Mouse (Mus musculus) heart, postnatal 14 days (tissue): ENCODE data around the gene Hsp90ab1. TPM values are rescaled to one million over a fixed set of nuclear protein-coding genes. Genes with fewer than 3 reads are reported as not detected.
A peak's percentile ranks its signal among the peaks of the same experiment; 100 is the strongest.

Source experiments
- DNase-seq, 2 experiments: peaks; one replicate each; pipeline ENCODE4 v3.0.0; 2021 to 2022
- intact Hi-C: fragments of 180-260 bp; cut with DNase I; formaldehyde crosslinking; loops from one replicate; pipeline ENCODE4 v1.15.1; 2025
- total RNA-seq, 2 experiments: library from RNA; stranded (reverse); gene quantifications; 2 replicates each; pipeline ENCODE4 v1.2.3; 2021

The Hsp90ab1 gene
- total RNA-seq, 2 experiments from 2014 or later: 897 to 986 TPM

- DNase-seq: no peak
- intact Hi-C loops: no loop called here
These were observed 25.4 kb downstream of the Hsp90ab1 start for GRCm38 (mm10) chr17:45547461-45548190.

GRCm38 (mm10) chr17:45546941-45547340 lies 26.1 kb downstream of the Hsp90ab1 start:
- intact Hi-C loops: no loop called here
- no peak for DNase-seq

GRCm38 (mm10) chr17:45545278-45545961 lies 27.7 kb downstream of the Hsp90ab1 start:
- intact Hi-C loops: no loop called here
- DNase-seq: no peak

- DNase-seq: no peak
- intact Hi-C loops: no loop called here
These were observed 28.2 kb downstream of the Hsp90ab1 start for GRCm38 (mm10) chr17:45544873-45545277.

- DNase-seq: no peak
- intact Hi-C loops: no loop called here
These were observed 28.8 kb downstream of the Hsp90ab1 start for GRCm38 (mm10) chr17:45544001-45544872.

- intact Hi-C loops: no loop called here
- no peak for DNase-seq
These were observed 30.0 kb downstream of the Hsp90ab1 start for GRCm38 (mm10) chr17:45543115-45543514.

- no peak for DNase-seq
- intact Hi-C loops: no loop called here
These were observed 30.4 kb downstream of the Hsp90ab1 start for GRCm38 (mm10) chr17:45542705-45543104.

GRCm38 (mm10) chr17:45542129-45542528 lies 30.9 kb downstream of the Hsp90ab1 start:
- intact Hi-C loops: no loop called here

GRCm38 (mm10) chr17:45539664-45540063 lies 33.4 kb downstream of the Hsp90ab1 start:
- no peak for DNase-seq
- intact Hi-C loops: no loop called here

More at GRCm38 (mm10) chr17:45542129-45542528, 30.9 kb downstream of the Hsp90ab1 start:
- DNase-seq: no peak

GRCm38 (mm10) chr17:45538394-45538793 lies 34.7 kb downstream of the Hsp90ab1 start:
- intact Hi-C loops: no loop called here
- no peak for DNase-seq

- intact Hi-C loops: no loop called here
- DNase-seq: peak in 1 of 2 experiments; percentile 52
These were observed 36.8 kb downstream of the Hsp90ab1 start for GRCm38 (mm10) chr17:45536264-45536663.

- no peak for DNase-seq
- intact Hi-C loops: no loop called here
These were observed 40.2 kb downstream of the Hsp90ab1 start for GRCm38 (mm10) chr17:45532896-45533295.

GRCm38 (mm10) chr17:45530346-45530782 lies 42.7 kb downstream of the Hsp90ab1 start:
- no peak for DNase-seq
- intact Hi-C loops: no loop called here

- no peak for DNase-seq
- intact Hi-C loops: no loop called here
These were observed 46.5 kb downstream of the Hsp90ab1 start for GRCm38 (mm10) chr17:45526571-45526970.

GRCm38 (mm10) chr17:45524961-45525360 lies 48.1 kb downstream of the Hsp90ab1 start:
- DNase-seq: no peak
- intact Hi-C loops: no loop called here

- intact Hi-C loops: no loop called here
- no peak for DNase-seq
These were observed 49.8 kb downstream of the Hsp90ab1 start, which contains the start of gene Tcte1 for GRCm38 (mm10) chr17:45523263-45523662. Gene Tcte1, plus strand, starts transcription at chr17:45523434.

- no peak for DNase-seq
- intact Hi-C loops: no loop called here
These were observed 52.9 kb downstream of the Hsp90ab1 start for GRCm38 (mm10) chr17:45520136-45520535.

- no peak for DNase-seq
- intact Hi-C loops: loop anchor here (5.0 kb wide), 1 partner anchor 203 kb away; no protein-coding TSS in a partner anchor
These were observed 54.1 kb downstream of the Hsp90ab1 start for GRCm38 (mm10) chr17:45518766-45519475.
